In genomic region chr2:156584154-156584796, GRCm38 (mm10) we compare ENCODE assay signal across 9 mouse cellular contexts. TPM values are rescaled to one million over a fixed set of nuclear protein-coding genes. Genes with fewer than 3 reads are reported as not detected.
DNase-seq lines count a peak whose midpoint lies in the region; ATAC-seq and TF ChIP-seq lines count a peak whose summit lies in the region.
"Had no signal": no experiment of that assay in that cellular context is flagged by ENCODE, and none has a peak within 500 bp of the region (broad histone marks: within the 10 kb centered on the region; RNA-seq: fewer than 3 reads in every experiment).

No protein-coding gene starts in this region.

- H3K4me2 ChIP-seq in lung, embryonic 14.5 days = no peak overlapping the region
- no peak overlapping the region for H3K4me2 ChIP-seq in intestine, embryonic 16.5 days (ENCODE audit: low read depth, low read length)
- H3K4me2 ChIP-seq: limb, embryonic 13.5 days; stomach, embryonic 15.5 days had no signal

- no peaks in the 10 kb centered on the region for H3K36me3 ChIP-seq in lung, embryonic 14.5 days (ENCODE audit: insufficient read depth)
- no peaks in the 10 kb centered on the region for H3K36me3 ChIP-seq in intestine, embryonic 16.5 days (ENCODE audit: control insufficient read depth, insufficient read depth, low read length)
- H3K36me3 ChIP-seq: limb, embryonic 13.5 days; stomach, embryonic 15.5 days had no signal

- H3K4me3 ChIP-seq in lung, embryonic 14.5 days (ENCODE audit: low read depth, low read length) = no peak overlapping the region
- no peak overlapping the region for H3K4me3 ChIP-seq in intestine, embryonic 16.5 days (ENCODE audit: low read length)
- H3K4me3 ChIP-seq: limb, embryonic 13.5 days; stomach, embryonic 15.5 days had no signal

- peak; percentile 15 for DNase-seq in lung, embryonic 14.5 days
- no peak for DNase-seq in lung, postnatal 25 days (ENCODE audit: low spot score)
- DNase-seq in ZHBTc4 (ENCODE audit: low read depth, low spot score) = peak; percentile 67
- DNase-seq in cerebellum, postnatal 25 days = peak; percentile 66 to 75
- peak; percentile 32 for DNase-seq in kidney, postnatal 10 days
- DNase-seq in thymus, postnatal 25 days = peak; percentile 18

- 54% methylated on average over 11 of the region's 11 CpGs for WGBS in lung, embryonic 14.5 days
- WGBS in intestine, embryonic 16.5 days = 61% methylated on average over 11 of the region's 11 CpGs

- H3K9me3 ChIP-seq in lung, embryonic 14.5 days (ENCODE audit: low read depth, low read length) = no peaks in the 10 kb centered on the region
- H3K9me3 ChIP-seq in intestine, embryonic 16.5 days (ENCODE audit: control insufficient read depth, low read length) = no peaks in the 10 kb centered on the region
- H3K9me3 ChIP-seq: limb, embryonic 13.5 days; stomach, embryonic 15.5 days had no signal

- H3K27me3 ChIP-seq in lung, embryonic 14.5 days (ENCODE audit: insufficient read depth, low read length) = no peaks in the 10 kb centered on the region
- H3K27me3 ChIP-seq in intestine, embryonic 16.5 days (replicated peaks; ENCODE audit: control insufficient read depth, insufficient read depth, low read length) = no peaks in the 10 kb centered on the region
- H3K27me3 ChIP-seq: stomach, embryonic 15.5 days had no signal

- no peak overlapping the region for H3K9ac ChIP-seq in lung, embryonic 14.5 days
- H3K9ac ChIP-seq in intestine, embryonic 16.5 days (ENCODE audit: low read depth, low read length) = no peak overlapping the region
- H3K9ac ChIP-seq: limb, embryonic 13.5 days; stomach, embryonic 15.5 days had no signal

- peak; percentile 53 for TF ChIP-seq CTCF in lung, embryonic 14.5 days (IDR thresholded peaks at IDR 0.05; ENCODE audit: low read depth)

- no peaks in the 10 kb centered on the region for H3K4me1 ChIP-seq in lung, embryonic 14.5 days (ENCODE audit: insufficient read depth)
- no peaks in the 10 kb centered on the region for H3K4me1 ChIP-seq in intestine, embryonic 16.5 days (ENCODE audit: control insufficient read depth, insufficient read depth, low read length)
- H3K4me1 ChIP-seq: limb, embryonic 13.5 days; stomach, embryonic 15.5 days had no signal

- no peak for ATAC-seq in lung, embryonic 14.5 days (ENCODE audit: insufficient read depth)
- ATAC-seq in intestine, embryonic 16.5 days = no peak

- H3K27ac ChIP-seq in lung, embryonic 14.5 days (ENCODE audit: low read depth) = no peak overlapping the region
- H3K27ac ChIP-seq in intestine, embryonic 16.5 days (ENCODE audit: low read length) = no peak overlapping the region
- H3K27ac ChIP-seq: limb, embryonic 13.5 days; stomach, embryonic 15.5 days had no signal

RNA-seq across cellular contexts. Expression of gene Dlgap4, which starts 29.2 kb away (rescaled TPM):
- polyA plus RNA-seq in lung, embryonic 14.5 days (2014; fragmentation: Nextera tagmentation; extraction: Ambion mirVana) = 73.7 and 78.7 TPM in 2 replicates
- 51.2 and 52.6 TPM in 2 replicates for polyA plus RNA-seq in intestine, embryonic 16.5 days (2015; fragmentation: Nextera tagmentation; extraction: Ambion mirVana)

RNA-seq across cellular contexts. Expression of gene Aar2, which starts 36.9 kb away (rescaled TPM):
- 39.0 and 41.0 TPM in 2 replicates for polyA plus RNA-seq in lung, embryonic 14.5 days (2014; fragmentation: Nextera tagmentation; extraction: Ambion mirVana)
- polyA plus RNA-seq in intestine, embryonic 16.5 days (2015; fragmentation: Nextera tagmentation; extraction: Ambion mirVana) = 33.1 and 33.2 TPM in 2 replicates
